Mouse (Mus musculus): Measurements from ENCODE around the gene Lrrc74a. TPM values are rescaled to one million over a fixed set of nuclear protein-coding genes. Genes with fewer than 3 reads are reported as not detected.

Gene Lrrc74a
- total RNA-seq, 1 experiment: not detected

DNA sequence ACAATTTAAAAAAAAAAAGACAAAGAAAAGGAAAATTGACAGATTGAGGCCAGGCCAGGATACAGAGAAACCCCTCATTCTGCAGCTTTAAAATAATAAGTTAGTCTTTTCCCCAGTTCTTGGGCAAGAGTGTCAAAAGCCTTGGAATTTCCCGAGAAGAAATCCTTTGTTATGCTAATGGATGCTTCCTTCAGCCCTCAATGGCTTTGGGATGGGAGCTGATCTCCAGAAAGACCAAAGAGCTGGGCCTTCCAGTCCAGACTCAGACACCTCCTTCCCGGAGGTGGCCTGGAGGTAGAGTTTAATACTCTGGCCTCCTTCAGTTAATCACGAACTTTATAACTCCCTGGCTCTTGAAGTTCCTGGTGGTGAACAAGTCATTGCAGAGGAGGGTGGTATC is 36.8 kb downstream of the Lrrc74a start:
- no peak for TF ChIP-seq MAFK (IDR thresholded peaks at IDR 0.05; ENCODE audit: insufficient read depth, low read depth, low read length)
- TF ChIP-seq CHD2 (IDR thresholded peaks at IDR 0.05; ENCODE audit: low read depth, low read length): peak; percentile 42; the same call in 1 of the 2 replicates
- DNase-seq (ENCODE audit: low read depth, low spot score): no peak
- no peak overlapping the region for H3K9ac ChIP-seq (ENCODE audit: insufficient read depth, low read depth, low read length, poor library complexity, severe bottlenecking)
- peaks cover 10 to 20% of the 10 kb centered on the region in 2 experiments; a peak in 3 of 4 replicates for H3K4me1 ChIP-seq (ENCODE audit: control insufficient read depth in 2 of 2, insufficient read depth in 2 of 2, low read length in 2 of 2, poor library complexity in 1 of 2)
- no peaks in the 10 kb centered on the region for H3K36me3 ChIP-seq (ENCODE audit: control insufficient read depth, insufficient read depth, low read length, poor library complexity, severe bottlenecking)
- H3K9me3 ChIP-seq (ENCODE audit: control insufficient read depth, insufficient read depth, low read depth, low read length): no peaks in the 10 kb centered on the region
- peak overlapping the region in 1 of 2 experiments; percentile 28; a peak in 1 of 4 replicates for H3K4me3 ChIP-seq (ENCODE audit: insufficient read depth in 1 of 2, low read depth in 1 of 2, low read length in 2 of 2, poor library complexity in 1 of 2, severe bottlenecking in 1 of 2)
- peak overlapping the region; percentile 65; the same call in 1 of the 2 replicates for H3K27ac ChIP-seq (ENCODE audit: insufficient read depth, low read depth, low read length, poor library complexity, severe bottlenecking)
- in situ Hi-C loops (cut with MboI; ENCODE audit: low sequenced_read_pairs in 2 of 2, unreplicated experiment in 2 of 2): no loop called here

DNA sequence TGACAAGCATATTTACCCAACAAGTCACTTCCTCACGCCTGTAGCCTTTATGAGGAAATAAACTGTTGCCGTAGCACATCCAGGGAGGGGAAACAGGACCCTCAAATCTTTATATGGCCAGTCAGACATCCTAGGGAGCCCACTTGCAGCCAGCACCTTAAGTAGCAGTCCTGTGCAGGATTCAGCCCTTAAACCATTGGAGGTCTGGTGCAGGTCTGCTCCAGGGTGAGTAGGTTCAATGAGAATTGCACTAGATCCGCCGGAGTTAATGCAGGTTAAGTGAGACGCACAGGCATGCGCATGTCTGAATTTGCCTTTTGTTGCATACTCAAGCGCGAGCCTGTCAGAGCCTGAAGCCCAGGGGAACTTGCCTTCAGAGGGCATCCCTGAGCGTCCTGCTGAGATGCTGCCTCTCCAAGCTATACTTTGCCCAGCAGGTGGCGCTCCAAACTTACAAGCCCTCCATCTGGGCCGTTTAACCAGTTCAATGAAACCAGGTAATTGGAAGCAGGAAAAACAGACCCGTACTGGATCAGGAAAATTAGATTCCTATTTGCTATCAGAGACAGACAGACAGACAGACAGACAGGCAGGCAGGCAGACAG is 37.8 kb downstream of the Lrrc74a start:
- Histone ChIP-seq H3K4me1 (ENCODE audit: control insufficient read depth in 2 of 2, insufficient read depth in 2 of 2, low read length in 2 of 2, poor library complexity in 1 of 2) (peaks cover 10 to 23% of the 10 kb centered on the region in 2 experiments; a peak in 3 of 4 replicates), H3K9ac (ENCODE audit: insufficient read depth, low read depth, low read length, poor library complexity, severe bottlenecking) (peak overlapping the region; percentile 17; the same call in 1 of the 2 replicates), H3K27ac (ENCODE audit: insufficient read depth, low read depth, low read length, poor library complexity, severe bottlenecking) (no peak overlapping the region), H3K4me3 (ENCODE audit: insufficient read depth in 1 of 2, low read depth in 1 of 2, low read length in 2 of 2, poor library complexity in 1 of 2, severe bottlenecking in 1 of 2) (no peak overlapping the region), H3K36me3 (ENCODE audit: control insufficient read depth, insufficient read depth, low read length, poor library complexity, severe bottlenecking) (no peaks in the 10 kb centered on the region), H3K9me3 (ENCODE audit: control insufficient read depth, insufficient read depth, low read depth, low read length) (no peaks in the 10 kb centered on the region)
- DNase-seq (ENCODE audit: low read depth, low spot score): peak; percentile 99
- in situ Hi-C loops (cut with MboI; ENCODE audit: low sequenced_read_pairs in 2 of 2, unreplicated experiment in 2 of 2): no loop called here
- TF ChIP-seq MAFK (IDR thresholded peaks at IDR 0.05; ENCODE audit: insufficient read depth, low read depth, low read length) (no peak), CHD2 (IDR thresholded peaks at IDR 0.05; ENCODE audit: low read depth, low read length) (no peak), ZNF384 (IDR thresholded peaks at IDR 0.05; ENCODE audit: low read depth, low read length) (no peak), HCFC1 (IDR thresholded peaks at IDR 0.05; ENCODE audit: borderline replicate concordance, insufficient read depth, low read length) (no peak), ZC3H11A (IDR thresholded peaks at IDR 0.05; ENCODE audit: borderline replicate concordance, low read depth, low read length) (peak; percentile 95)

DNA sequence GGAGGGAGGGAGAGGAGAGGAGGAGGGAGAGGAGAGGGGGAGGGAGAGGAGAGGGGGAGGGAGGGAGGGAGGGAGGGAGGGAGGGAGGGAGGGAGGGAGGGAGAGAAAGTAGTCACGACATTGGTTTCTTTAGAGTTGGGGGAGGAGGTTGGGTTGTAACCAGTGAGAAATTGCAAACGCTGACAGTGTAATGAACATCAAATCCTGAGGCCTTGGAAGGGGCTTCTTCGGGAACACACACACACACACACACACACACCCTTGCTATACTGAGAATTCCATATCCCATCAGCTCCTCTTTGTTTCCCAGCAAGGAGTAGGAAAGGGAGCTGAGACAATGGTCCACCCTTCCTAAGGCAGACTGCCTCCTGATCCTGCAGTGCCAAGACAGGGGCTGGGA is 38.4 kb downstream of the Lrrc74a start:
- H3K9ac ChIP-seq (ENCODE audit: insufficient read depth, low read depth, low read length, poor library complexity, severe bottlenecking): no peak overlapping the region
- no peak overlapping the region for H3K27ac ChIP-seq (ENCODE audit: insufficient read depth, low read depth, low read length, poor library complexity, severe bottlenecking)
- in situ Hi-C loops (cut with MboI; ENCODE audit: low sequenced_read_pairs in 2 of 2, unreplicated experiment in 2 of 2): no loop called here
- TF ChIP-seq CHD2 (IDR thresholded peaks at IDR 0.05; ENCODE audit: low read depth, low read length) (no peak), HCFC1 (IDR thresholded peaks at IDR 0.05; ENCODE audit: borderline replicate concordance, insufficient read depth, low read length) (no peak)
- H3K36me3 ChIP-seq (ENCODE audit: control insufficient read depth, insufficient read depth, low read length, poor library complexity, severe bottlenecking): no peaks in the 10 kb centered on the region
- DNase-seq (ENCODE audit: low read depth, low spot score): no peak
- peaks cover 10 to 23% of the 10 kb centered on the region in 2 experiments; a peak in 3 of 4 replicates for H3K4me1 ChIP-seq (ENCODE audit: control insufficient read depth in 2 of 2, insufficient read depth in 2 of 2, low read length in 2 of 2, poor library complexity in 1 of 2)
- H3K4me3 ChIP-seq (ENCODE audit: insufficient read depth in 1 of 2, low read depth in 1 of 2, low read length in 2 of 2, poor library complexity in 1 of 2, severe bottlenecking in 1 of 2): no peak overlapping the region
- no peaks in the 10 kb centered on the region for H3K9me3 ChIP-seq (ENCODE audit: control insufficient read depth, insufficient read depth, low read depth, low read length)

DNA sequence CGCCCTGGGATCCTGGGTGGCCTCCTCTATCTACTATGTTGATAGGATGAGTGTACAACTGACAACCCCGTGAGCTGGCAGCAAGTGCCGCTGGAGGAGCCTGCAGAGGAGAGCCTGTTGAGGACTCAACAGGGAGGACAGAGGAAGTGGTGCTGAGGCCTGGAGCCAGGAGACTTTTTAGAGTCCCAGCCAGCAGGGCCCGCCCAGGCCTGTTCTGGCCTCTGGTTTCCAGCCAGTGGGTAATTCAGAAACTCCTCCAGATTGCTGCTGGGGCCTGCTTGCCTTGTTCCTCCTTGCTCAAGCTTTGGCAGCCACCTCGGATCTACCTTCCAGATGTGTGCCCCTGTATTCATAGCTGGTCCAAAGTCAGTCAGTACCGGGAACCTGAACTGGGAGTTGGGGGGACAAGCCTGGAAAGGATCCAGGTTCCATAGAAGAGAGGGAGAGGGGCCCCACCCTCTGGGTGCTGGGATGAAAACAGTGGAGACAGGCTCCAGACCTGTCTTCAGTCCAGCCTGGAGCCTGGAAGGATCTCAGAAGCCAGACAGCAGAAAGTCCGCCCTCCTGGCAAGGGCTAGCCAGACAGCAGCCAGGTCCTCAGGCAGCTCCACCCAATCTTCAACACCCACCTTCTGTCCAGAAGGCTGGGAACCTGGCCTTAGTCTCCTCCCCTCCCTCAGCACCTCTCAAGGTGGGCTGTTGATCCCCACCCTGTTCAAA is 41.6 kb downstream of the Lrrc74a start:
- H3K27ac ChIP-seq (ENCODE audit: insufficient read depth, low read depth, low read length, poor library complexity, severe bottlenecking): no peak overlapping the region
- no peak for DNase-seq (ENCODE audit: low read depth, low spot score)

More for the DNA sequence above, 41.6 kb downstream of the Lrrc74a start:
- TF ChIP-seq MAFK (IDR thresholded peaks at IDR 0.05; ENCODE audit: insufficient read depth, low read depth, low read length) (no peak), ZNF384 (IDR thresholded peaks at IDR 0.05; ENCODE audit: low read depth, low read length) (no peak), CHD2 (IDR thresholded peaks at IDR 0.05; ENCODE audit: low read depth, low read length) (no peak), ZC3H11A (IDR thresholded peaks at IDR 0.05; ENCODE audit: borderline replicate concordance, low read depth, low read length) (no peak), HCFC1 (IDR thresholded peaks at IDR 0.05; ENCODE audit: borderline replicate concordance, insufficient read depth, low read length) (no peak)
- no peaks in the 10 kb centered on the region for H3K9me3 ChIP-seq (ENCODE audit: control insufficient read depth, insufficient read depth, low read depth, low read length)
- in situ Hi-C loops (cut with MboI; ENCODE audit: low sequenced_read_pairs in 2 of 2, unreplicated experiment in 2 of 2): no loop called here
- H3K36me3 ChIP-seq (ENCODE audit: control insufficient read depth, insufficient read depth, low read length, poor library complexity, severe bottlenecking): no peaks in the 10 kb centered on the region
- peaks cover 6 to 23% of the 10 kb centered on the region in 2 experiments for H3K4me1 ChIP-seq (ENCODE audit: control insufficient read depth in 2 of 2, insufficient read depth in 2 of 2, low read length in 2 of 2, poor library complexity in 1 of 2)
- no peak overlapping the region for H3K9ac ChIP-seq (ENCODE audit: insufficient read depth, low read depth, low read length, poor library complexity, severe bottlenecking)
- H3K4me3 ChIP-seq (ENCODE audit: insufficient read depth in 1 of 2, low read depth in 1 of 2, low read length in 2 of 2, poor library complexity in 1 of 2, severe bottlenecking in 1 of 2): no peak overlapping the region

Data from ES-E14 (cell line).